Mouse (Mus musculus): ENCODE data around the gene Sp6.

Sp6 gene

GRCm38 (mm10) chr11:96982355-96982754 is 30.8 kb upstream of the Sp6 start:
- in situ Hi-C loops (cut with MboI, MseI), result loop anchor here (5.0 kb wide), 1 partner anchor 40 kb away; no protein-coding TSS in a partner anchor

GRCm38 (mm10) chr11:96982859-96983258 is 30.3 kb upstream of the Sp6 start, which contains the start of gene Sp2:
Gene Sp2 (minus strand): TSS chr11:96982959.
- in situ Hi-C loops (cut with MboI, MseI), result loop anchor here (5.0 kb wide), 1 partner anchor 39 kb away; no protein-coding TSS in a partner anchor

- in situ Hi-C loops (cut with MboI, MseI), result loop anchor here (5.0 kb wide), 1 partner anchor 37 kb away; no protein-coding TSS in a partner anchor
Measured at GRCm38 (mm10) chr11:96984903-96985302, 28.3 kb upstream of the Sp6 start.

DNA sequence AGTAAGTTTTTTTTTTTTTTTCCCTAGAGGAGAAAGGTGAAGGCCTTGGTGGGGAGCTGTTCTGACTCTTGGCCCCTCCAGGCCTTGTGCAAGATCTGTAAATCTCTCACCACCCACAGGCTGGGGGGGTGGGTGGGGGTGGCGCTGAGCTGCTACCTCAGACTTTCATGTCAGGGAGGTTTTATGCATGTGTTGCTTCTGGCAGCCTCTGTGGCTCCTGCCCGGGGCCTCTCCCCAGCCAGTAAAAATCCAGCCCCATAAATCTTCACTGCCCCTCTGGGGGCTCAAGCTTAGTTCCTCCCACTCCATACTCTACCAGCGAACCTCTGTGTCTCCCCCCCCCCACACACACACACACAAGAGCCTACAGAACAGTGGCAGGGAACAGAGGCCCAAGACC is 26.7 kb upstream of the Sp6 start:
- in situ Hi-C loops (cut with MboI, MseI), result no loop called here

GRCm38 (mm10) chr11:96987873-96988655 is 25.1 kb upstream of the Sp6 start:
- in situ Hi-C loops (cut with MboI, MseI), result no loop called here

GRCm38 (mm10) chr11:96991501-96991900 is 21.7 kb upstream of the Sp6 start:
- in situ Hi-C loops (cut with MboI, MseI), result no loop called here

DNA sequence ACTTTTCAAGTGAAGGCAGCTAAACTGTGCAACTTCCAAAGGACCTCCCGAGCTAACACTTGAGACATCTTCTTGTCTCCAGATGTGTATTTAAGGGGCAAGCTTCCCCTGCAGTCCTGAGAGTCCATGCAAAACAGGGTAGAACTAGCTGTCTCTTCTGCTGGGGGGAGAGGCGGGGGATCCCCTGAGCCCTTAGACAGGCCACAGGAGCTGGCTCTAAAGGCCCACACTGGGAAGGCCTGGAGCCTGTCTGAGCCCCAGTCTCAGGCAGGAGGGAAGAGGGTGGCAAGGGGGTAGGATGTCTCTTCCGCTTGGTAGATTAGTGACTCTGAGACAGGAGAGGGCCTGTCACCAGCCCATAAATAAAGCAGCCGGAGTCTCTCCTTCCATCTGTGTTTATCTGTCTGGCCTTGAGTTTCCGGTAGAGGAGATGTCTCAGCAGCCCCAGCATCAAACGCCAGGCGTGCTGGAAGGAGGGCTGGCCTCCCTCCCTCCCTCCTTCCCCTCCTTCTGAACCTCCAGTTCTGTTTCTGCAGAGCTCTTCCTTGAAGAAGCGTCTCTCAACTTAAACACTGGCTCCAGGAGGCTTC is 20.4 kb upstream of the Sp6 start:
- in situ Hi-C loops (cut with MboI, MseI), result no loop called here

- in situ Hi-C loops (cut with MboI, MseI), result no loop called here
Measured at GRCm38 (mm10) chr11:96995031-96995430, 18.2 kb upstream of the Sp6 start.

GRCm38 (mm10) chr11:96995836-96996772 is 17.1 kb upstream of the Sp6 start:
- in situ Hi-C loops (cut with MboI, MseI), result no loop called here

DNA sequence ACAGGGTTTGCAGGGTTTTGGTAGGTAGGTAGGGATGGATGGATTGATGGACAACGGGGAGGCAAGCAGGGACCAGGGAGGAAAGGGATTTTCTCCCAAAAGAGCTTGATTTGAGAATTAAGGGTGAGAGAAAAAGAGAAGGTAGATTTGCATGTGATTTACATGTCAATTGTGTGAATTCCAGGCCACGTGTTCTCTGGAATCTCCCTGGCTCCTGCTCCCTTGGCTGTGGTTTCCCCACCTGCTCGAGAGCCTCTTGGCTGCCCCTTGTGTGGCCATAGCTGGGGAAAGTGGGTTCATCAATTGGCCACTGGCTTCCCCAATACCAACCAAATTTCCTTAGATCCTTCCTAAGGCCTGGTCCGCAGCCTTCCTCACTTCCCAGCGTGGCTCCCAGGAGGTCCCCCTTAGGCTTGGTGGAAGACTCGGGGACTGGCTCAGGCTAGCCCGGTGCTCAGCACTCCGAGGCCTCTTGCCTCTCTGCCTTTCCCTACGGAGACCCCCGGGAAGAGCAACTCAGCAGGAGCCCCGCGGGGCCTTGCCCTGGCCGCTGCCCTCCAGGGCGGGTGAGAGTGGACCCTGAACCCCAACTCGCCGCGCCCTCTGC is 16.3 kb upstream of the Sp6 start:
- in situ Hi-C loops (cut with MboI, MseI), result no loop called here

- in situ Hi-C loops (cut with MboI, MseI), result no loop called here
Measured at GRCm38 (mm10) chr11:96997380-96997956, 15.7 kb upstream of the Sp6 start.

DNA sequence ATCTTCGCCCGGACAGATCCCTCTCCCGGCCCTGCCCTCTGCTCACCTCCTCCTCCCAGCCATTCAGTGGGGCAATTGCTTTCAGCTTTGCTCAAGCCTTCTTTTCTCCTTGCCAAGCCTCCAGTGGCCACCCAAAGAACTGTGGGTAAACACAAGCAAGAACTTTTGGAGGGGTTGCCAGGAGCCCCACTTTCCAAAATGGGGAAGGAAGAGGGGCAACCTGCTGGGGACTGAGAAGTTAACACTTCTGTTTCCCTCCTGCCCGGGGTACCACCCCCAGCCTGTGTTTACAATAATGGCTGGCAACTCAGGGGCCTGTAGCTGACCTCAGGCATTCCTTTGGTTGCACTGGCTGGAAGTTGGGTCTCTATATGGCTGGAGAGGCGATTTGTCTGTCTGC is 10.0 kb upstream of the Sp6 start:
- in situ Hi-C loops (cut with MboI, MseI), result no loop called here

DNA sequence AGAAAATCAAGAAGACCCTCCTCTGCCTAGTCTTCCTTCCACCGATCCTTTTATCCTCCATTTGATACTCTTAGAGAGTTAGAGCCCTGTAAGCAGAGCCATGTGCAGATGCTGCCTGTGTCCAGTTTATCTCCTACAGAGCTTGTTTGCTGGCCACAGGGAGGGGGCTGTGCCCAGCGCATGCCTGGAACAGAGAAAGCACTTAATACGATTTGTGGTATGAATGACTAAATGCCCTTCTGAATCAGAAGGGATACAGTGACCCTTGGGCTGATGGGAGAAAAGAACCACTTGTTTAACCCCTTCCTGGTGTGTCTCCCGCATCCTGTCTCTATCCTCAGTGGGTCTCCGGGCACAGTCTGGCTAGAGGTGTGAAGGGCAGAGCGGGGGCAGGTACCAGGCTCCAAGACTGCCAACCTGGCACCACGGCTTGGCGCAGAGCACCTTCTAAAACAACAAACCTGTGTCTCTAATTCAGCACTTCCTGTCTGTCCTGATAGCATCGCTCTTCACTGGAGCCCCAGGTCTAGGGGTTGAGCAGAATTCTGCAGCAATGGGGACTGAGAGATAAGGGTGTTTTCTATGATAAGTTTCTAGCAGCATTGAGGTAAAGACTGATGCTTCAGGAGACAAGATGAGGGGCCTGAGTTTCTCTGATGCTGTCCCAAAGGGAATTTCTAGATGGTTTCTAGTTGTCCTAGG is 6.0 kb upstream of the Sp6 start:
- in situ Hi-C loops (cut with MboI, MseI), result no loop called here

DNA sequence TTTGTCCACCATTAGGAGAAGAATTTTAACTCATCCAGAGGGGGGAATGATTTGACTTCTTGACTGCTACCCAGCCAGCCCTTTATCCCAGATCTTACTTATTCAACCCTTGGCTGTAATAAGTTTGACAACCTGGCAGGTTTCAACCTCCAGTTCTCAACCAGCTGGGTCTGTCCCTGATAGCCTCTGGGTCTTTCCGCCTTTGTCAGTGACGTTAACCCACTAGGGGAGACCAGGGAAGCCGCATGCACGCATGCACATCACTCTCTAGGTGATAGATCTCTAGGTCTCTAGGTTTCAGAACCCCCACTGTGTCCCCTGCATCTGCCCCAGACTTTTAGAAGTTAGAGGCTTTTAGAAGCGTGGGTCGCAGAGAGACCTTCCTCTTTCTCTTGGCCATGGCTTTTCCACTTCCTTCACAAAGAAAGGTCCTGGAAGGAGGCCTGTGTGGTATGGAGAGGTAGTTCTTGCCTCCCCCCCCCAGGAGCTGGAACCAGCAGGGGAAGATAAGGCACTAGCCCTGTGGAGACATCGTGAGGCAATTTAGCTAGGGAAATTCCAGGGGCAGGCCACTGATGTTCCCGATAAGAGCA is 3.9 kb upstream of the Sp6 start:
- in situ Hi-C loops (cut with MboI, MseI), result no loop called here

GRCm38 (mm10) chr11:97017696-97018582 is 4.7 kb downstream of the Sp6 start:
- in situ Hi-C loops (cut with MboI, MseI), result no loop called here

DNA sequence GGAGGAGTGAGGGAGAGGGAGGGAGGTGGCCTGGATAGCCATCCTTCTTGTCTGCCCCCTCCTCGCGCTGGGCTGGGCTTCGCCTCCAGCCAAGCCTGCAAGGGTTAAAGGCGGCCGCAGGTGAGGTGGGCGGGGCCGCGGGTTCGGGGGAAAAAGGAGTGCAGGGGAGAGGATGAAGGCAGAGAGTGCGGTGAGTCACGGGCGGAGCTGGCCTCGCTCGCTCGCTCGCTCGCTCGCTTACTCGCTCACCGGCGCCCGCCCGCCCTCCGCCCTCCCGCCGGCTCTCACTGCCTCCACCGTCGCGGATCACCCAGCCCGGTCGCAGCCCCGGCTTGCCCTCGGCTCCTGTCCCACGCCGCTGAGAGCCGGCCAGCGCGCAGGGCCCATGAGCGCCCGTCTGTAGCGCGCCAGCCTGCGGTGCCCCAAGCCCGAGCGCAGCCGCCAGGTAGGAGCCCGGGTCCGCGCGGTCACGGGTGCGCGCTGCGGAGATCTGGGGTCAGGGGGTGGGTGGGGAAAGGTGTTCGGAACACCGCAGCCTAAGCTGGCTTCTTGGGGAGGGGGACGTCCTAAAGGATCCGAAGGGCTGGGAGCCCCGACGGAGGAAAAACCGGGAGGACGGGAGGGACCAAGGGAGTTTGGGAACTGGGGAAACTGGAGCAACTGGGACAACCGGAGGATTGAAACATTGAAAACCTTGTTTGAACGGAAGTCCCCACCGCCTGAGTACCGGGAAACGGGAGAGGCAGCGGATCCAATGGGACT is 5.6 kb downstream of the Sp6 start:
- in situ Hi-C loops (cut with MboI, MseI), result no loop called here

- in situ Hi-C loops (cut with MboI, MseI), result no loop called here
Measured at GRCm38 (mm10) chr11:97019345-97019708, 6.1 kb downstream of the Sp6 start.

DNA sequence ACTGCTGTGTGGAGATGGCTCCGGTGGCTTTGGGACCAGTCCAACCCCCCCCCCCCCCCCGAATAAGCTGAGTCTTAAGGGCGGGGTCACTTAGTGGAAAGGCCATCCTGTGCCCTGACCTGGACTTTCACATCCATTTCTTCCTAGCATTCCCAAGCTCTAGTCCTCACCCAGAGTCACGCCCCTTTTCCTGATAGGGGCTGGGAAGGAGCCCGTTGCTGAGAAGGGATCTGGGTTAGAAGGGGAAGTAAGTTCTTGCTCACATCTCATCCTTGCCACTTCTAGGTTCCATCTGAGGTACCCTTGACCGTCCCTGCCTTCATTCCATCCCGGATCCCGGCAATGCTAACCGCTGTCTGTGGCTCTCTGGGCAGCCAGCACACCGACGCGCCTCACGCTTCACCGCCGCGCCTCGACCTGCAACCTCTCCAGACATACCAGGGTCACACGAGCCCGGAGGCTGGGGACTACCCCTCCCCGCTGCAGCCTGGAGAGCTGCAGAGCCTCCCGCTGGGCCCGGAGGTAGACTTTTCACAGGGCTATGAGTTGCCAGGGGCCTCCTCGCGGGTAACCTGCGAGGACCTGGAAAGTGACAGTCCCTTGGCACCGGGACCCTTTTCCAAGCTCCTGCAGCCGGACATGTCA is 8.0 kb downstream of the Sp6 start:
- in situ Hi-C loops (cut with MboI, MseI), result loop anchor here (5.0 to 10.0 kb wide), 2 partner anchors 39 to 1444 kb away; partner anchors contain the start of gene Sp2

All from T-helper 2 cell (primary cell).